Mouse (Mus musculus) thymus, postnatal 0 days (tissue): ENCODE data around the gene Scube3. TPM values are rescaled to one million over a fixed set of nuclear protein-coding genes. Genes with fewer than 3 reads are reported as not detected.

Source experiments
- DNase-seq: peaks from one replicate; pipeline ENCODE4 v3.0.0-alpha.2; 2015; ENCODE audit warnings: low spot score
- polyA plus RNA-seq: library from polyadenylated mRNA; unstranded; fragments of >200 nt; fragmentation: Nextera tagmentation; extraction: Ambion mirVana; gene quantifications from 2 replicates; pipeline ENCODE4 v1.2.1, GENCODE M21; 2015

Scube3 gene
- 0.08 and 0.12 TPM in 2 replicates for polyA plus RNA-seq

DNA sequence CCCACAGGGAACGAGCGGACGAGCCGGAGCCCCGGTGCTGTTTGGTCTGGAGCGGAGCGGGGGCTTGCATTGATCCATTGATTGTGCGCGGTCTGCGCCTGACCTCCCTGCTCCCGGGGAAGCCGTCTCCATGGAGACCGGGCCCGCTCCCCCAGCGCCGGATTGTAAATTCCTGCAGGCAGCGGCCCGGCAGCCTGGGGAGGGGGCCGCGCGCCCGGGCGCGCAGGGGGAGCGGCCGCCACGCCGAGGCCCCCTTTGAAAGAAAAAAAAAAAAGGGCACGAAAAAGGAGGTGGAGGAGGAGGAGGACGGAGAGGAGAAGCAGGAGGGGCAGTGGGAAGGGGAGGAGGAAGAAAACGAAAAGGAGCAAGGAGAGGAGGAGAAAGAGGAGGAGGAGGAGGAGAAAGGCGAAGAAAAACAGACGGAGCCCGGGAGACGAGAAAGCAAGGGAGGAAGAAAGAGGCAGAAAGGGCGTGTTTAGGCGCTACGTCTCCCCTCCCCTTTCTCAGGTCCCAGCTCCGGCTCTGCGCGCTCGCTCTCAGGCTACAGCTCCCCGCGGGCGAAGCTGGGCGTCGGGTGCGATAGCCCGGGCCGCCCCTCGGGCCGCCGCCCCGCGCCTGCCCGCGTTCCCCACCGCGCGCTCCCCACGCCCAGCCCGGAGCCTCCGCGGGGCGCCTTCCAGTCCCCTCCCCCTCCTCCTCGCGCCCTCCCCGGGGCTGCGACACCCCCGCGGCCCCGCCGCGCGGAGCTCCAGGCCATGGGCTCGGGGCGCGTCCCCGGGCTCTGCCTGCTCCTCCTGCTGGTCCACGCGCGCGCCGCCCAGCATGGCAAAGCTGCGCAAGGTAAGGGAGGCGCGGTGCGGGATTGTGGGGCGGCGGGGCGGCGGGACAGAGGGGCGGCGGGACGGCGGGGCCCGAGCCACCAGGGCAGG, at the start of gene Scube3:
Gene Scube3 (plus strand): TSS at position 371 of the 929 bp plus-strand sequence.
- DNase-seq: peak; percentile 44

DNA sequence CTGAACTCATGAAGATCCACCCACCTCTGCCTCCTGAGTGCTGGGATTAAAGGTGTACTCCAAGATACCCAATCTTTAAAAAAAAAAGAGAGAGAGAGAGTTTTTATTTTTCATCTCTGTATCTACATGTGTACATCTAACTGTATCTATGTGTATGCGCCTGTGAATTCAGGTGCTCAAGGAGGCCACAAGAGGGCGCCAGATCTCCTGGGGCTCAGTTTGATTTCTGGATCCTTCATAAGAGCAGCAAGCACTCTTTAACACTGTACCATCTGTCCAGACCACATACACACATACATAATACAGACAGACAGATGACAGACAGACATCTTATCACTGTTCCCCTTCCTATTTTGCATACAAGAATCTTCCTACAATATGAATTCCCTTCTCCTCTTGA, 49.6 kb upstream of the Scube3 start:
- DNase-seq: no peak

DNA sequence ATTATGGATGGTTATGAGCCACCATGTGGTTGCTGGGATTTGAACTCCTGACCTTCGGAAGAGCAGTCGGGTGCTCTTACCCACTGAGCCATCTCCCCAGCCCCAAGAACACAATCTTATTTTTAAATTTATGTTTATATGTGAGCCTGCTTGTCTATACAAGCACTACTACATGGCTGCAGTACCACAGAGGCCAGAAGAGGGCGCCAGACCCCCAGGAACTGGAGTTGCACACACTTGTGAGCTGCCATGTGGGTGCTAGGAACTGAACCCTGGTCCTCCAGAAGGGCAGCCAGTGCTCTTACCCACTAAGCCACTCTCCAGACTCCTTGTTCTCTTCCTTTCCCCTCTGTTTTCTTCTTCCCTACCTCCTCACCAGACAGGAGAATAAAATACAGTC, 48.1 kb upstream of the Scube3 start:
- DNase-seq: no peak

DNA sequence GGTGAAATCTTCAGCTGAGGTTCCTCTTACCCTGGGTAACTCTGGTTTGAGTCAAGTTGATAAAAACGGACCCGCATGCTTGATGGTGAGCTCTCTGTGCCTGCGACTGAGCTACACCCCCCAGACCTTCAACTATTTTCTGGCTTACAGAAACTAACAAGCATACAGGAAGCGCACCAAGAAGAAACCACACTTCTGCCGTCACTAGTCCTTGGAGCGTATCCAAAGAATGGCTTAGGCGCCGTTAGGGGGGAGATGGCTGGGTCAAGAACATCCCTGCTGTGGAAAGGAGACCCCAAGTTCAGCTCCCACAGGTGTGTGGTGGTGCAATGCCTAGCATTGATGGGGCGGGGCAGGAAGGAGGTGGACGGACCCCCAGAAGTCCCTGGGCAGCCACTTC, 45.5 kb upstream of the Scube3 start:
- no peak for DNase-seq

DNA sequence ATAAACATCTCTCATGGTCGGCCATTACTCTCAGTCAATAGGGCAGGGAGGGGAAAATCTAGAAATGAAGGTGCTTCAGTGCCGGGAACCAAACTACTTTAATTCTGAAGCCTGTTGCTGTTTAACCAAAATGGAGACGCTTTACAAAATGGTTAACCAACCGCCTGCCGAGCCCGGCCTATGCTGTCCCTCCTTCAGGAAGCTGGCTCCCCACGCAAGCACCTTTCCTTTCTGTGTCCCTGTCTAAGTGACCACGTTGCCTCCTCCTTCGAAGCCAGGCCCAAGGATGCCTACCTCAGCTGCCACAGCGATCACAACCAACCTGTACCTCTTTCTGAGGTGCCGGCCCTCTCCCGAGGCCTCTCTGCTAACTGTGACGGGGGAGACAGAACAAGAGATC, 44.6 kb upstream of the Scube3 start:
- DNase-seq: no peak

DNA sequence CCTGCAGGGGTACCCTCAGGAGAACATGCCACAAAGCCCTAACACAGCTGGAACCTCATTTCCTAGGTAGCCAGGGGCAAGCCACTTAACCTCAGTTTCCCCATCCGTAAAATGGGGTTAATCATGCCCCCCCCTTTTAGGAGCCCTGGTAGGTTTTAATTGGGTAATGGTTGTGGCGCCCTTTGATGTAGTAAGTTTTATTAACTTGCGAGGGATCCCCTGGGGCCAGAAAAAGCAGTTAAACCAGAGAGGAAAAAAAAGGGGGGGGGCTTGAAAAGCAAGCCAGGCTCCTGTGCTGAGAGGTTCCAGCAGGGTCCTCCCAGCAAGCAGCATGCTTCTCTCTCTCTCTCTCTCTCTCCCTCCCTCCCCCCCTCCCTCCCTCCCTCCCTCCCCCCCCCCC, 42.9 kb upstream of the Scube3 start:
- DNase-seq: no peak

DNA sequence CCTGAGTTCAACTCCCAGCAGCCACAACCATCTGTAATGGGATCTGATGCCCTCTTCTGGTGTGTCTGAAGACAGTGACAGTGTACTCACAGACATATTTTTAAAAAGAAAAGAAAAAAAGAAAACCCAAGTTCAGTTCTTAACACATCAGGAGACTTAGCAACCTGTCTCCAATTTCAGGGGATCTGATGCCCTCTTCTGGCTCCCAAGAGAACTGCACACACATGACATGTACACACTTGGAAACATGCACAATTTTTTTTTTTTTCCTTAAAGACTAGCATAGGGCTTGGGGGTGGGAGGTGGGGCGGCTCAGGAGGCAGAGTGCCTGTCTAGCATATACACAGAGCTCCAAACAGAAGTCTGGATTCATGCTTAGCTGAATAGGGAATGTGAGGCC, 41.3 kb upstream of the Scube3 start:
- no peak for DNase-seq

DNA sequence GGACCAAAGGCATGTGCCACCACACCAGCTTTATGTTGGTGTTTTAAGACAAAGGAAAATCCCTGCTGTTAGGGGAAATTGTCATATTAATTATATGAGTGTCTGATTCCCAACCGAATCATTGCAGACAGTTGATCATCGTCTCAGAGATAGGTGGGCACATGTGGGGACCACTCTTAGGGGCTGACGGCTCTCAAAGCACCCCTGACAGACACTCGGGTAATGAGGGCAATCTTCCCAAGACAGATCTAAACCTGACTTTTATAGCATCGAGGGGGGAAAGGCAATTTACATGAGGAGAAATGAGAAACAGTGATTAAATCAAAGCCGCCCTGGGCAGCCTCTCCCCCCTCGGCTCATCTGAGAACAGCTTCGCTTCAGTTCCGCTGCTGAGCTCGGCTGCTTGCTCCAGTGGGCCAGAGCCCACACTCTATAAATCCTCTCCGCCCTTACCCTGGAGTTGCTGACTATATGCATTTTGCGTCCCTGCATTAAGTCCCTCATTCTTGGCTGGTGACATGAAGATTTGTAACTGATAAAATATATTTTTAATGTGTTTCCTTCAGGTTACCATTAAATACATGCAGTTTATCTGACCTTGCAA, 40.6 kb upstream of the Scube3 start:
- DNase-seq: no peak

DNA sequence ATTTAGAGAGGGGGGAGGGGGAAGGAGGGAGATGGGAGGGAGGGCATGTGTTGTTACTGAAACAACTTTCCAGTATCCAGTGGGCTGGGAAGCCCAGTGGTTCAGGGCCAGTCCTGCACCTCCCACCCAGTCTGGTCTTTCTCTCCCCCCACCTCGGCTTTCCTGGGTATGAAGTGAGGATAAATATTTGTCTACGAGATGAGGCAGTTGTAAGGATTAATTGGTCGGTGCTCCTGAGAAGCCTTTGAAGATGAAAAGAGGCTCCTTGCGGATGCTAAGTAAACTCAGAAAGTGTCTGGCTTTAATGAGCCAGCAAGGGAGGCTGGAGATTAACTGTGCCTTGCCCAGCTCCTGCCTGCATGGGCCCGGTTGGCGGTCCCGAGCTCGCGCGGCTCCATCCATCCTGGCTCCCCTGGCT, 40.0 kb upstream of the Scube3 start:
- no peak for DNase-seq

DNA sequence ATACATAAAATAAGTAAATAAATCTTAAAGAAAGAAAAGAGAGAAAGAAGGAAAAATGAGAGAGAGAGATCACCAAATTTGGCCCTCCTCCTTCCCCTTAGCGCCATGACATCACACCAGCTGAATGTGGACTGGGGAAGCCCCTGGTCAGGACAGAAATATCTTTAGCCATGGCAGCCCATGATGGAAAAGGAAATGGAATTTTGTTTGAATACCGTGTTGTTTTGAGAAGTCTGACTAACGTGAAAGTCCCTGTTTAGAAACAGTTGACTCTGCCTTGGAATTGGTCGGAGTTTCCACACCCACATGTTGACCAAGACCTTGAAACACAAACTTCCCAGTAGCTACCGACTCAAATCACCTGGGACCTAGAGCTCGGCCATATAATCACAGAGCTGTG, 37.5 kb upstream of the Scube3 start:
- DNase-seq: no peak

DNA sequence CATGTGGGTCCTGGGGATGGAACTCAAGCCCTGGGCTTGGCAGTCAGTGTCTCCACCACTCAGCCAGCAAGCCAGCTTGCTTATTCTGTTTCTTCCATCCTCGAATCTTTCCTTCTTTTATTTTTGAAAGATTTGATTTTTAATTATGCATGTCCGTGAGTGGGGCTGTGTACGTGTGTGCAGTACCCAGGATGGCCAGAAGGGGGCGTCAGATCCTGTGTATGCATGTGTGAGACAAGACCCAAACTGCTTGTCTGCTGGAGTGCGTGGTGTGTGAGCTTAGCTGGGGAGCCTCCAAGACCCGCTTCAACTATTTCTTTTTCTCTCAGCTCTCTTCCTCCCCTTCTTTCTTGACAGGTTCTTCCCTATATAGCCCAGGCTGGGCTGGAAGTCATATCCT, 35.6 kb upstream of the Scube3 start:
- DNase-seq: peak; percentile 48

DNA sequence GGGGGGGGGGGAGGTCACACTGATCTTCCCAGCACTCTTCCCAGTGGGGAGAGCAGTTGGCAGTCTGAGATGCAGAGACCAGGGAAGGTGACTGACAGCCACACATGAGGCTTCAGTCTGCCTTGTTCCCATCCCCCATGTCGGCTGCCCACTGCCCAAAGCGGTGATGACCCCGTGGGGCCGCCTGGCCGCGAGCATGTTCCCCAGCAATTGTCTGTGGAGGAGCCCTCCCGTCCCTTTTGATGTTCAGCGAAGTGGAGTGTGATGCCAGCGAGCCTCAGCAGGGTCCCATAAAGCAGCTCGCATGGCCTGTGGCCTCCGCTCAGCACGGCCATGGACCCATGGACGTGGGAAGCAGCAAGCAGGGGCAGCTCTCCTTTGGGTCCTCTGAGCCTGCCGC, 34.7 kb upstream of the Scube3 start:
- no peak for DNase-seq

DNA sequence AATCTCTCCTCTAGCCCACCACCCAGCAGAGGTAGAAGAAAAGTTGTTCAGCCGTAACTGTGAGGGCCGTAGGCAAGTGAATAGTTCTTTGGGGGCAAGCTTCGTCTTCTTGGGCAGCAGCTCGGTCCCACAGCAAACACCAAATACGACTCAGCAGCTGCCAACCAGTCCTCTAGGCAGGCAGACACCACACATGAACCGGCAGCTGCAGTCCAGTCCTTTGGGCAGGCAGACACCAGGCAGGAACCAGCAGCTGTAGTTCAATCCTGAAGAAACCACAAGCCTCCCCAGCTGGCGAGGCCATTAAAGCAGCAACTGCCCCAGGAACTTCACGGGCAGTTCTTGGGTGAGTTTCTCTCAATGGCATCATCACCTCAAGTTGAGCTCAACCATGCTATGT, 29.7 kb upstream of the Scube3 start:
- no peak for DNase-seq

DNA sequence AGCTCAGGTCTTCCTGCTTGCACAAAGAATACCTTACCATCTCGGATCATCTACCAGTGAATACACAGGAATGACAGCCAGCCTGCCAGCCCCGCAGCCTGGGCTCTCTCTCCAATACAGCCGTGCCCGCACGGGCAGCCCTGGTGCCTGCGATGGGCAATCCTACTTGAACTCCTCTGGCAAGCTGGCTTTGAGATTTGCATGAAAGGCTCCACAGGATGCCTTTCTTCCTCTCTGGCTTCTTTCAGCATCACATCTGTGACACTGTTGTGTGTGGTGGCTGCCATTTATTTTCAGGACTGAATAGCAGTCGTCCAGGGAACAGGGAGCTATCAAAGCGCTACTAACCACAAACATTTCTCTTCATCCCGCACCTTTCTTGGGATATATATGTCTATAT, 25.6 kb upstream of the Scube3 start:
- DNase-seq: no peak

DNA sequence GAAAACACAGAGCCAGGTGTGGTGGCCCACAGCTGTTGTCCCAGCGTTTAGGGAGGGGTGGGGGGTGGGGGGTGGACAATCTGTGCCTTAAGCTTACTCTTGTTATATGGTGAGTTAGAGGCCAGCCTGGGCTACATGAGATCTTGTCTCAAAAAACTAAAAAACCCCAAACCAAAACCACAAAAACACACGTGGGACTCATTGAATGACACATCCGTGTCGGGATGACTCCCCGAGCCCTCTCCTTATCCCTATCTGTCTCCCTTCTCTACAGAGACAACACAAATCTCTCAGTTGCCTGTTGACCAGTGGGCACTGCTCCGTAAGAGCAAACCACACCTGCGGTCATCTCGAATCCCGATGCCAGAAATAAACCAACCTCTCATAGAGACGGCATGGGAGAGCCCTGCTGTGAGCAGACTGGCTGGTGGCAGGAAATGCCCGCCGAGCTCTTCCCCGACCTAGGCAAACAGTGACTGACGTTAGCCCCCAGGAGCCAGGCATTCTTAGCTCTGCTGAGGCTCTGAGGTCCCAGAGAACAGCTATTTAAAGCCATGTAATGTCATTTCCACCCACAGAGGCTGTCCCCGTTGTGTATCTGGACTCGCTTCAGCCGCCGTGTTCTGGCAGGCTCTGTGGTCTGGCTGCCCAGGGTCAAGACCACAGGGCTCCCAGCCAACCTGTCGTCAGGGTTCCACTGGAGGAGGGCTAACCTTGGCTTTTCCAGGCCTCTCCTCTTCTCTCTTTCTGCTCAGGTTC, 24.3 kb upstream of the Scube3 start:
- peak; percentile 55 for DNase-seq

DNA sequence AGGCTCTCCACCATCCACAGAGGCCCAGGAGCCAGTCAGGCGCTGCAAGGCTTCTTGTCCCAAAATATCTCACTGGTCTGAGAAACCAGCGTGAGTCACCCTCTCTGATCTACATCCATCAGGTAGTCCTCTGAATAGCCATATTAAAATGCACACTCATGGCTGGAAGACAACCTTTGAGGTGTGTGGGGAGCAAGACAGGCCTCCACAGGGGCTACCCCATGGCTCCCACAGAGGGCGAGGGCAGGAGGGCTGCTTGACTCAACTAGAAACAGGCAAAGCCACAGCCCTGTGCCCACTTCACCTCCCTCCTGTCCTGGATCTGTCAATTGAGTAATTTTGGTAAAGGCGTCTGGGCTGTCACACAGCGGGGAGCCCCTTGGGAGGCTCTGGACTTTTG, 21.5 kb upstream of the Scube3 start:
- DNase-seq: no peak

DNA sequence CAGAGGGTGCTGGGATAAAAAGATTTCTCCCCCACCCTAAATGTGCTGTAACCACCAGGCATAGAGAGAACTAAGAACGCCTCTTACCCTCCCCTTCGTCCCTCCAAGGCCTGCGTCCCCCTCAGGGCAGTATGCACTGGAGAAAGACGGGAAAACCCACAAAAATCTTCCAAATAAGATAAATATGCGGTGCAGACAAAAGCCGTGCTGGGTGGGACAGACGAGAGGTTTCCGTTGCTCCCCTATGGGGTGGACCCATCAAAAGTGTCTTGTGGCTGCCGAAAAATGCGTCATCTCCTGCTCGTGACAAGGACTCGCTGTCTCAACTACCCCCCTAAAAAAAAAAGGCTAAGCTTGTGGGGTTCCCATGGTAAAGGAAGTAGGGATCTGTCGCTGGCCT, 19.0 kb upstream of the Scube3 start:
- no peak for DNase-seq

DNA sequence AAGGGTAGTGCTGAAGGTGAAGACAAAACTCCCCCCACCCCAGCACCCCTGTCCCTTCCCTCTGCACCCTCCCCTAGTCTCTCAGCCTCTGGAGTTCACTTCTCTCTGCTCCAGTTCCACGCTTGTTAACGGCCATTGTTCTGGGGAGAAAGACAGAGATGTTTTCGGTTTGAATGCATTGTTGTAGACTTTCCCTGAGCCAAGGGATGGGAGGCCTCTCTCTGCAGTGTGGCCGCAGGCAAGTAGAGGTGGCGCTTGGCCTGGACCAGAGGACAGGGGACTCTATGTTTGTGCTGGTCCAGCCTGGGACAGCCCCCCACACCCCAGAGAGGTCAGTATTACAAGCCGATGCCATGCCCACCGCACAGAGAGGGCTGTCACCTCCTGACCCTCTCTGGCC, 18.3 kb upstream of the Scube3 start:
- DNase-seq: no peak

DNA sequence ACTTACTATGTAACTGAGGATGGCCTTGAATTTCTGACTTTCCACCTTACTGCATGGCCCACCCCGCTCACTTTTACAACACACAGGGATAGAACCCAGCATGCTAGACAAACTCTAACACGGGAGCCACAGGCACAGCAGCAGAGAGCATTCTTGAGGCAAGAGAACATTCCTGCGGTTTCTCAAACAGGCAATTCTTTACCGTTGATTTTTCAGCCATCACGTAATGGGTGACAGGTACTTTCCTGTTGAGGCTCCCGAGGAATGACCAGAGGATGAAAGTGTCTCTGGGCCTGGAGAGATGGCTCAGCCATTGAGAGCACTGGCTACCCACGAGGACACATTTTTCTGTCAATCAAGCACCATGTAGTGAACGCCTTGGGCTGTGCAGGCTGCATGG, 17.6 kb upstream of the Scube3 start:
- no peak for DNase-seq

DNA sequence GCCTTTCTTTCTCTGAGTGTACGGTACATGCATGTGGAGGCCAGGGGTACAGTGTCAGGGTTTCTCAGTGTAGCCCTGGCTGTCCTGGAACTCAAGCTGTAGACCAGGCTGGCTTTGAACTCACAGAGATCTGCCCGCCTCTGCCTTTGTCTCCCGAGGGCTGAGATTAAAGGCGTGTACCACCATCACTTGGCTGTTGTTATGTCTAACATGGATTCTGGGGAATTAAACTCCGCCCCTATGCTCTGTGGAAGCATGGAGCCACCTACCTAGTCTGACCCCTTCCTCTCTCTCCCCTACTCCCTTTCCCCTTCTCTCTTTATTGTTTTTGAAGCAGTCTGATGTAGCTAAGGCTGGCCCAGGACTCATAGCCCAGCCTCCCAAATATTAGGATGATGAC, 12.1 kb upstream of the Scube3 start:
- DNase-seq: no peak

DNA sequence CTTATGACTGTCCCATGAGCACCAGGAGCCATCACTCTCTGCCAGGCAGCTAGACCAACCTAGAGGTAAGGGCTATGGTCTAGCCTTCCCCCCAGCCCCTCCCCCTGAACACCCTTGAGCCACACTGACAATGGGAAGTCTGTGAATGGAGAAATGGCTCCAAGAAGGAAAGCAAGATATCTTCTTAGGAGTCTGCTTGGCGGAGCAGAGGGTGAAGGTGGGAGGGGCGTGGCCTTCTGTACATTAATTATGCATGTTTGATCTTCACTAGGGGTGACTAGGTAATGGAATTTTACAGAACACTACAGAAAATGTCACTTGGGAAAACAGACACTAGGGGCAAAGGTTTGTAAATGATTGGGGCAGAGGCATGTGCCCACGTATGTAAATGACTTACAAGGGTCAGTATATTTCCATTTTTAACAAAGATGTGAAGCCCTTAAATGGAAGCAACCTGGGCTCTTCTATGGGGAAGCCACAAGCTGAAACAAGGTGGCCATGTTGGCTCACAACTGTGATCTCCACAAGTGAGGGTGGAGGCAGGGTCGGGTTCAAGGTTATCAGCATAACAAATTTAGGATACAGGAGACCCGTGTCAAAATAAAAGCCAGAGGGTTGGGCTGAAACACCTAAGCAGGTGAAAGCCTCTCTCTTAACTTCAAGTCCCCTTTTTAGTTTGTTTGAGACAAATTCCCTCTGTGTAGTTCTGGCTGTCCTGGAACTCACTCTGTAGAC, 11.4 kb upstream of the Scube3 start:
- DNase-seq: no peak

DNA sequence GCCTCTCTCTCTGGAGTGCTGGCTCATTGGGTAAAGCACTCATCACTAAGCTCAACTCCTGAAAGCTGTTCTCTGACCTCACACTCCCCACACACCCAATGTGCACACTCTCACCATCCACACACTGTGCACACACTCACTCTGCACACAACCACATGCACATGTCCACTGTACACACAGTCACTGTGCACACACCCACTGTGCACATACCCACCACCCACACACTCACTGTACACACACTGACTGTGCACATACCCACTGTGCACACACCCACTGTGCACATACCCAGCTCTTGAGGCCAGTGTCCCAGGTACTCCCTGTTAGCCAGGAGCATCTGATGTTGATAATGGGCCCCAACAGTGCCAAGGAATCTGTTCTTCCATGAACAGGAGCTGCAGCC, 10.8 kb upstream of the Scube3 start:
- no peak for DNase-seq
